Mouse (Mus musculus): ENCODE measurements around the gene Otud5. TPM values are rescaled to one million over a fixed set of nuclear protein-coding genes. Genes with fewer than 3 reads are reported as not detected.

Gene Otud5
- polyA plus RNA-seq, 1 experiment from 2014 or later, result 22.0 TPM

GRCm38 (mm10) chrX:7859191-7859753 lies 18.1 kb downstream of the Otud5 start:
- TF ChIP-seq CTCF (IDR thresholded peaks at IDR 0.05; ENCODE audit: low read depth) (no peak), EP300 (optimal IDR thresholded peaks at IDR 0.05) (no peak)
- Histone ChIP-seq H3K9ac (ENCODE audit: low read length) (no peak overlapping the region), H3K4me1 (replicated peaks; ENCODE audit: control insufficient read depth, insufficient read depth) (no peaks in the 10 kb centered on the region), H3K27ac (replicated peaks) (no peak overlapping the region), H3K36me3 (ENCODE audit: control insufficient read depth, insufficient read depth, low read length) (no peaks in the 10 kb centered on the region), H3K9me3 (ENCODE audit: control insufficient read depth, low read length) (no peaks in the 10 kb centered on the region), H3K27me3 (ENCODE audit: control insufficient read depth, insufficient read depth, low read length) (no peaks in the 10 kb centered on the region), H3K4me2 (replicated peaks; ENCODE audit: low read depth) (no peak overlapping the region), H3K4me3 (ENCODE audit: low read depth, low read length) (no peak overlapping the region)
- no peak for DNase-seq (ENCODE audit: low spot score)
- WGBS, result 73% methylated on average over 3 of the region's 3 CpGs
- ATAC-seq (ENCODE audit: low FRiP score, low TSS enrichment), result no peak

- WGBS, result 79% methylated on average over 1 of the region's 1 CpGs
- H3K36me3 ChIP-seq (ENCODE audit: control insufficient read depth, insufficient read depth, low read length), result no peaks in the 10 kb centered on the region
- H3K4me2 ChIP-seq (replicated peaks; ENCODE audit: low read depth), result no peak overlapping the region
- H3K4me3 ChIP-seq (ENCODE audit: low read depth, low read length), result no peak overlapping the region
- no peak overlapping the region for H3K9ac ChIP-seq (ENCODE audit: low read length)
- no peak for TF ChIP-seq EP300 (optimal IDR thresholded peaks at IDR 0.05)
- H3K9me3 ChIP-seq (ENCODE audit: control insufficient read depth, low read length), result no peaks in the 10 kb centered on the region
- no peak for ATAC-seq (ENCODE audit: low FRiP score, low TSS enrichment)
- no peaks in the 10 kb centered on the region for H3K4me1 ChIP-seq (replicated peaks; ENCODE audit: control insufficient read depth, insufficient read depth)
- no peaks in the 10 kb centered on the region for H3K27me3 ChIP-seq (ENCODE audit: control insufficient read depth, insufficient read depth, low read length)
- H3K27ac ChIP-seq (replicated peaks), result no peak overlapping the region
- DNase-seq (ENCODE audit: low spot score), result no peak
Measured at GRCm38 (mm10) chrX:7863181-7863580, 22.0 kb downstream of the Otud5 start.

- no peak overlapping the region for H3K4me3 ChIP-seq (ENCODE audit: low read depth, low read length)
- 77% methylated on average over 3 of the region's 3 CpGs for WGBS
- H3K27ac ChIP-seq (replicated peaks), result no peak overlapping the region
- H3K9ac ChIP-seq (ENCODE audit: low read length), result no peak overlapping the region
- TF ChIP-seq CTCF (IDR thresholded peaks at IDR 0.05; ENCODE audit: low read depth) (no peak), EP300 (optimal IDR thresholded peaks at IDR 0.05) (no peak)
- H3K4me1 ChIP-seq (replicated peaks; ENCODE audit: control insufficient read depth, insufficient read depth), result no peaks in the 10 kb centered on the region
- no peaks in the 10 kb centered on the region for H3K36me3 ChIP-seq (ENCODE audit: control insufficient read depth, insufficient read depth, low read length)
- DNase-seq (ENCODE audit: low spot score), result no peak
- no peaks in the 10 kb centered on the region for H3K27me3 ChIP-seq (ENCODE audit: control insufficient read depth, insufficient read depth, low read length)
- no peak overlapping the region for H3K4me2 ChIP-seq (replicated peaks; ENCODE audit: low read depth)
- no peaks in the 10 kb centered on the region for H3K9me3 ChIP-seq (ENCODE audit: control insufficient read depth, low read length)
- ATAC-seq (ENCODE audit: low FRiP score, low TSS enrichment), result no peak
Measured at GRCm38 (mm10) chrX:7864551-7864950, 23.4 kb downstream of the Otud5 start.

GRCm38 (mm10) chrX:7865343-7865742 lies 24.2 kb downstream of the Otud5 start:
- no peaks in the 10 kb centered on the region for H3K9me3 ChIP-seq (ENCODE audit: control insufficient read depth, low read length)
- TF ChIP-seq EP300 (optimal IDR thresholded peaks at IDR 0.05), result no peak
- TF ChIP-seq CTCF (IDR thresholded peaks at IDR 0.05; ENCODE audit: low read depth), result no peak
- DNase-seq (ENCODE audit: low spot score) (no peak), ATAC-seq (ENCODE audit: low FRiP score, low TSS enrichment) (no peak)
- no peak overlapping the region for H3K27ac ChIP-seq (replicated peaks)
- H3K4me1 ChIP-seq (replicated peaks; ENCODE audit: control insufficient read depth, insufficient read depth), result no peaks in the 10 kb centered on the region
- H3K36me3 ChIP-seq (ENCODE audit: control insufficient read depth, insufficient read depth, low read length), result no peaks in the 10 kb centered on the region
- no peak overlapping the region for H3K4me2 ChIP-seq (replicated peaks; ENCODE audit: low read depth)
- H3K9ac ChIP-seq (ENCODE audit: low read length), result no peak overlapping the region
- H3K4me3 ChIP-seq (ENCODE audit: low read depth, low read length), result no peak overlapping the region
- WGBS, result 60% methylated on average over 2 of the region's 2 CpGs
- H3K27me3 ChIP-seq (ENCODE audit: control insufficient read depth, insufficient read depth, low read length), result no peaks in the 10 kb centered on the region

- Histone ChIP-seq H3K4me1 (replicated peaks; ENCODE audit: control insufficient read depth, insufficient read depth) (no peaks in the 10 kb centered on the region), H3K27me3 (ENCODE audit: control insufficient read depth, insufficient read depth, low read length) (no peaks in the 10 kb centered on the region), H3K4me3 (ENCODE audit: low read depth, low read length) (no peak overlapping the region), H3K9ac (ENCODE audit: low read length) (no peak overlapping the region), H3K4me2 (replicated peaks; ENCODE audit: low read depth) (no peak overlapping the region), H3K36me3 (ENCODE audit: control insufficient read depth, insufficient read depth, low read length) (no peaks in the 10 kb centered on the region), H3K27ac (replicated peaks) (no peak overlapping the region), H3K9me3 (ENCODE audit: control insufficient read depth, low read length) (no peaks in the 10 kb centered on the region)
- DNase-seq (ENCODE audit: low spot score) (no peak), ATAC-seq (ENCODE audit: low FRiP score, low TSS enrichment) (no peak)
- 66% methylated on average over 2 of the region's 2 CpGs for WGBS
- no peak for TF ChIP-seq CTCF (IDR thresholded peaks at IDR 0.05; ENCODE audit: low read depth)
- TF ChIP-seq EP300 (optimal IDR thresholded peaks at IDR 0.05), result no peak
Measured at GRCm38 (mm10) chrX:7865786-7866185, 24.6 kb downstream of the Otud5 start.

- 92% methylated on average over 1 of the region's 1 CpGs for WGBS
- H3K9me3 ChIP-seq (ENCODE audit: control insufficient read depth, low read length), result no peaks in the 10 kb centered on the region
- DNase-seq (ENCODE audit: low spot score), result no peak
- no peak overlapping the region for H3K9ac ChIP-seq (ENCODE audit: low read length)
- no peak for ATAC-seq (ENCODE audit: low FRiP score, low TSS enrichment)
- no peaks in the 10 kb centered on the region for H3K27me3 ChIP-seq (ENCODE audit: control insufficient read depth, insufficient read depth, low read length)
- H3K4me3 ChIP-seq (ENCODE audit: low read depth, low read length), result no peak overlapping the region
- TF ChIP-seq CTCF (IDR thresholded peaks at IDR 0.05; ENCODE audit: low read depth) (no peak), EP300 (optimal IDR thresholded peaks at IDR 0.05) (no peak)
- no peaks in the 10 kb centered on the region for H3K36me3 ChIP-seq (ENCODE audit: control insufficient read depth, insufficient read depth, low read length)
- H3K27ac ChIP-seq (replicated peaks), result no peak overlapping the region
- no peaks in the 10 kb centered on the region for H3K4me1 ChIP-seq (replicated peaks; ENCODE audit: control insufficient read depth, insufficient read depth)
- H3K4me2 ChIP-seq (replicated peaks; ENCODE audit: low read depth), result no peak overlapping the region
Measured at GRCm38 (mm10) chrX:7867141-7867540, 26.0 kb downstream of the Otud5 start.
